Mouse (Mus musculus) inflammation-experienced regulatory T-cells, adult 16 weeks (primary cell): ENCODE results near the gene Frs3. TPM values are rescaled to one million over a fixed set of nuclear protein-coding genes. Genes with fewer than 3 reads are reported as not detected.

Experiments used
- polyA plus RNA-seq: library from polyadenylated mRNA; unstranded; fragments of 100-300 nt; shearing (Covaris generic); gene quantifications from one replicate; pipeline ENCODE4 v1.2.1, GENCODE M21; 2017

Frs3 gene
- 0.94 TPM for polyA plus RNA-seq

DNA sequence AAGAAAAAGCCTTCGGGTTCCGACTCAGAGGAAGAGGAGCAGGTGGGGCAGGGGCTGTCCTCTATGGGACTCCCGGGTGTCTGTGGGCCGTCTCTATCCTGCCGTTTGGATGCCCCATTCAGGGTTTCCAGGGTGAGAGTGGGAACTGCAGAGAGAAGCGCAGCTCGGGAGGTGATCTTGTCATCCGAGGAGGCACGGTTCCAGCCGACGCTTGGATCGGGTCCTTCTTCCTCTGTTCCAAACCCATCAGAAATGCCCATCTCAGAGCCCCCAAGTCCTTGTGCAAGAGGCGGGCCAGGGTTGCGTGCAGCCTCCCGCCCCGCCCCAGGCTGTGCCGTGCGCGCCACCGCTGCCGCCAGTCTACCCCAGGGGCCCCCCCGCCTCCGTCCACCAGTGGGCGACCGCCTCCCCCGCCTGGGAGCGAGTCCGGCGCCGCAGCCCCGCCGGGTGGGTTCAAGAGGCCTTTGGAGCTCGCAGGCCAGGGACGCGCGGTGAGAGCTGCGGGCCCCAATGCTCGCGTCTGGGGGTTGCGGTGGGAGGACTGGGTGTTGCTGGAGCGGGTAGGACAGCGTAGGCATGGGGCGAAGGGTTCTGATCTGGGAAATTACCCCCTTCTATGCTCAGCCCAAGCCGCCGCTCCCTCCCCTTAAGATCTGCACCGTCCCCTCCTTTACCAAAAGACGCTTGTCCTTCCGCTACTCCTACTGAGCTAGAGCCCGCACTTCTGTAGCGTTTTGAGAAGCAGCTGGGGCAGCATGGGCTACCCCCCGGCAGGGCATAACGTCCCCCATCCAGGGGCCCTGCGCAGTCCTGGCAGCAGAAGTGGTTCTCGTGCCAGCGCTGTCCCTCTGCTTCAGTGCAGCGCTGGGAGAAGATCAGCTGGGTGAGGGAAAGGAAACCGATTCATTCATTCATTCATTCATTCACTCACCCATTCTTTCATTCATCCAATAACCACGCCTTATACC lies at the start of gene Frs3:
Gene Frs3, plus strand, starts transcription at position 423 of the 968 bp plus-strand sequence.

DNA sequence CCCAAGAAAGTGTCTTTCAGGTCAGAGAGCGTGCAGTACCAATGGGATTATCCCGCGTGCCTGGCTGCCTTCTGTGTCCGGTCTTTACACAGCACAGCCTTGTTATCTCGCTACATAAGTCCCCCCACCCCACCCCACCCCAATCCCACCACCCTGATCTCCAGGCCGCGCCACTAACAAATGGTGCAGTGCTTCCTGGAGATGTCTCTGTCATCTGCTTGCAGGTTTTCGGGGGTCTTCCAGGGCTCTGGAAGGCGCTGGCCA lies 554 bp upstream of the Frs3 start, which contains the start of gene Tomm6:
Gene Tomm6, minus strand, starts transcription at position 43 of the 264 bp plus-strand sequence.

GRCm38 (mm10) chr17:47694442-47694502 lies 5.4 kb downstream of the Frs3 start, which contains the start of gene Gm21981:
TSS of gene Gm21981 (minus strand) at chr17:47694455.

GRCm38 (mm10) chr17:47694503-47695336 lies 5.9 kb downstream of the Frs3 start, which contains the start of gene Prickle4:
TSS of gene Prickle4 (minus strand) at chr17:47694736.

GRCm38 (mm10) chr17:47726566-47726965 lies 37.7 kb downstream of the Frs3 start, which contains the start of gene Pgc:
TSS of gene Pgc (plus strand) at chr17:47726842.

GRCm38 (mm10) chr17:47736856-47737255 lies 48.0 kb downstream of the Frs3 start, which contains the start of gene Tfeb:
TSS of gene Tfeb (plus strand) at chr17:47737030.

Other genes with a start within 250 kb of the Frs3 start
- gene Taf8, start 186.7 kb upstream of the Frs3 start, polyA plus RNA-seq = 58.9 TPM
- gene Ccnd3, start 184.0 kb upstream of the Frs3 start, polyA plus RNA-seq = 282 TPM
- 18.2 TPM for gene Bysl, start 77.5 kb upstream of the Frs3 start, polyA plus RNA-seq
- 46.2 TPM for gene Med20, start 77.4 kb upstream of the Frs3 start, polyA plus RNA-seq
- gene Gm20517, start 77.4 kb upstream of the Frs3 start, polyA plus RNA-seq = 0.73 TPM
- 0.30 TPM for gene Usp49, start 58.3 kb upstream of the Frs3 start, polyA plus RNA-seq
- gene Tomm6, start 644 bp upstream of the Frs3 start, polyA plus RNA-seq = 261 TPM
- not detected for gene Gm21981, start 5.4 kb downstream of the Frs3 start, polyA plus RNA-seq
- gene Prickle4, start 5.7 kb downstream of the Frs3 start, polyA plus RNA-seq = not detected
- gene Pgc, start 37.8 kb downstream of the Frs3 start, polyA plus RNA-seq = not detected
- 19.8 TPM for gene Tfeb, start 48.0 kb downstream of the Frs3 start, polyA plus RNA-seq
- gene Mdfi, start 145.7 kb downstream of the Frs3 start, polyA plus RNA-seq = not detected
- 8.2 TPM for gene Foxp4, start 235.6 kb downstream of the Frs3 start, polyA plus RNA-seq